Mouse (Mus musculus) common myeloid progenitor, adult 5-6 weeks (primary cell): ENCODE data around the gene Pacs1. TPM values are rescaled to one million over a fixed set of nuclear protein-coding genes. Genes with fewer than 3 reads are reported as not detected.
"Not testable (repeated sequence)": the region's sequence is repeated elsewhere in the genome, so short reads cannot be mapped to it uniquely, and the experiment has no call there.

ENCODE experiments used
- ATAC-seq: replicated peaks from 2 replicates; pipeline ENCODE4 v1.8.0; 2016; ENCODE audit warnings: low read depth, mild to moderate bottlenecking, moderate TSS enrichment, inconsistent platforms; ENCODE audit not compliant: poor library complexity, severe bottlenecking
- total RNA-seq: library from RNA; stranded (forward); fragments of 200-1000, 187-1606 nt; gene quantifications from 2 replicates; pipeline ENCODE4 v1.2.3, GENCODE M21; 2017

The Pacs1 gene
- total RNA-seq, 1 experiment from 2014 or later, result 20.6 TPM

- no peak for ATAC-seq
These were observed 105.4 kb downstream of the Pacs1 start for GRCm38 (mm10) chr19:5167477-5167876.

GRCm38 (mm10) chr19:5164380-5164779 is 108.5 kb downstream of the Pacs1 start:
- 0 out of 2 replicates have a peak, but pooled peaks have one; percentile 50 for ATAC-seq

- no peak for ATAC-seq
These were observed 111.0 kb downstream of the Pacs1 start for GRCm38 (mm10) chr19:5161913-5162312.

- ATAC-seq, result no peak
These were observed 120.7 kb downstream of the Pacs1 start for GRCm38 (mm10) chr19:5152261-5152660.

- no peak for ATAC-seq
These were observed 121.2 kb downstream of the Pacs1 start for GRCm38 (mm10) chr19:5151741-5152140.

GRCm38 (mm10) chr19:5151331-5151730 is 121.6 kb downstream of the Pacs1 start:
- ATAC-seq, result peak; percentile 91

GRCm38 (mm10) chr19:5150358-5150757 is 122.6 kb downstream of the Pacs1 start:
- ATAC-seq, result no peak

- not testable (repeated sequence) for ATAC-seq
These were observed 123.9 kb downstream of the Pacs1 start for GRCm38 (mm10) chr19:5149041-5149440.

- ATAC-seq, result 0 out of 2 replicates have a peak, but pooled peaks have one; percentile 45
These were observed 133.3 kb downstream of the Pacs1 start for GRCm38 (mm10) chr19:5139640-5140039.

- ATAC-seq, result 0 out of 2 replicates have a peak, but pooled peaks have one; percentile 15
These were observed 141.7 kb downstream of the Pacs1 start for GRCm38 (mm10) chr19:5131237-5131636.

GRCm38 (mm10) chr19:5129770-5130169 is 143.1 kb downstream of the Pacs1 start:
- no peak for ATAC-seq

GRCm38 (mm10) chr19:5124055-5124614 is 148.8 kb downstream of the Pacs1 start:
- no peak for ATAC-seq

- ATAC-seq, result no peak
These were observed 149.7 kb downstream of the Pacs1 start for GRCm38 (mm10) chr19:5123241-5123640.

GRCm38 (mm10) chr19:5122492-5122891 is 150.4 kb downstream of the Pacs1 start:
- ATAC-seq, result no peak

GRCm38 (mm10) chr19:5118384-5118698 is 154.6 kb downstream of the Pacs1 start, which contains the start of gene Klc2:
Gene Klc2 (minus strand): TSS chr19:5118560.
- ATAC-seq, result no peak

GRCm38 (mm10) chr19:5117494-5118383 is 155.2 kb downstream of the Pacs1 start:
- peak; percentile 90 for ATAC-seq

- no peak for ATAC-seq
These were observed 159.1 kb downstream of the Pacs1 start for GRCm38 (mm10) chr19:5113783-5114182.

GRCm38 (mm10) chr19:5109659-5110453 is 163.1 kb downstream of the Pacs1 start:
- ATAC-seq, result no peak

- no peak for ATAC-seq
These were observed 164.2 kb downstream of the Pacs1 start for GRCm38 (mm10) chr19:5108702-5109101.

- peak; percentile 52 for ATAC-seq
These were observed 164.7 kb downstream of the Pacs1 start for GRCm38 (mm10) chr19:5108271-5108575.
